Mouse (Mus musculus) E14TG2a.4 (cell line): ENCODE results near the gene Unc45b.

ENCODE experiments used
- CTCF ChIP-seq: conservative IDR thresholded peaks from 2 replicates; pipeline ENCODE4 v1.5.1; 2014; ENCODE audit warnings: low read length
- POU5F1 ChIP-seq: IDR thresholded peaks from 2 replicates; pipeline ENCODE4 v1.6.1; 2014; ENCODE audit warnings: low read length, borderline replicate concordance

- no peak for TF ChIP-seq CTCF
- no peak for TF ChIP-seq POU5F1
Observed at GRCm38 (mm10) chr11:82899720-82900119, 10.6 kb upstream of the Unc45b start.
